Comparison of ENCODE assay signal across 8 mouse cellular contexts in genomic region chr2:29052943-29053454, GRCm38 (mm10).
A peak's percentile ranks its signal among the peaks of the same experiment; 100 is the strongest.
DNase-seq lines count a peak whose midpoint lies in the region.

No protein-coding gene starts in this region.

- DNase-seq in CD8-positive naive resting alpha-beta T cell, adult 2 months (ENCODE audit: low read depth in 2 of 2, low spot score in 2 of 2): peak; percentile 46 to 68
- peak; percentile 56 for DNase-seq in Muller cell, postnatal 12 days (ENCODE audit: inconsistent ontology term)
- DNase-seq in cerebellum, postnatal 36 days: peak; percentile 39 to 55
- DNase-seq in heart, adult 9 months (ENCODE audit: low spot score in 2 of 2): peak; percentile 32 to 50
- DNase-seq in layer of hippocampus, adult 11-12 months (ENCODE audit: low spot score): peak; percentile 65
- DNase-seq in lung, postnatal 25 days (ENCODE audit: low spot score): peak; percentile 66
- DNase-seq in retina, embryonic 14.5 days (ENCODE audit: low spot score): peak; percentile 85
- DNase-seq in yolk sac, embryonic 10.5 days (ENCODE audit: low spot score): peak; percentile 42

Comparison
In these comparisons a context has a peak if more than half of its experiments do, and no peak if none do; other contexts are left out.
1. Peak in every context shown above with its lines: DNase-seq.